Mouse (Mus musculus): ENCODE data around the gene Disp3. TPM values are rescaled to one million over a fixed set of nuclear protein-coding genes. Genes with fewer than 3 reads are reported as not detected.

Disp3 gene
- polyA plus RNA-seq, 1 experiment from 2014 or later = 0.60 TPM

GRCm38 (mm10) chr4:148198721-148199120, 89.0 kb downstream of the Disp3 start:
- H3K27me3 ChIP-seq (ENCODE audit: low read depth, poor library complexity, severe bottlenecking) = peaks cover 56% of the 10 kb centered on the region
- no peaks in the 10 kb centered on the region for H3K9me3 ChIP-seq (replicated peaks)
- H3K4me3 ChIP-seq = no peak overlapping the region
- WGBS = 52% methylated on average over 10 of the region's 10 CpGs
- no peaks in the 10 kb centered on the region for H3K36me3 ChIP-seq
- H3K27ac ChIP-seq = no peak overlapping the region
- peaks cover 11% of the 10 kb centered on the region; the same call in 1 of the 2 replicates for H3K4me1 ChIP-seq
- DNase-seq (ENCODE audit: low spot score) = no peak

DNA sequence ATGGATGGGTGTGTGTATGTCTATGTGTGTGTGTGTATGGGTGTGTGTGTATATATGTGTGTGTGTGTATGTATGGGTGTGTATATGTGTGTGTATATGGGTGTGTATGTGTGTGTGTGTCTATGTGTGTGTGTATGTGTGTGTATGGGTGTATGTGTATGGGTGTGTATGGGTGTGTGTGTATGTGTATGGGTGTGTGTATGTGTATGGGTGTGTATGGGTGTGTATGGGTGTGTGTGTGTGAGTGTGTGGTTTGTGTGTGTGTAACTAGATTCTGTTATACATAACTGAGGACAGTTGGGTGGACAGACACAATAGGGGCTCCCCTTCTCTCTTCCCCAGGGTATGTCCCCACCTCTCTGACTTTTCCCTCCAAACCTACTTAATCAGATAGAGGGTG, 93.4 kb downstream of the Disp3 start:
- Histone ChIP-seq H3K9me3 (replicated peaks) (no peaks in the 10 kb centered on the region), H3K36me3 (no peaks in the 10 kb centered on the region), H3K4me3 (no peak overlapping the region), H3K4me1 (peaks cover 16% of the 10 kb centered on the region; the same call in 1 of the 2 replicates), H3K27ac (no peak overlapping the region), H3K27me3 (ENCODE audit: low read depth, poor library complexity, severe bottlenecking) (peaks cover 52% of the 10 kb centered on the region)
- no peak for DNase-seq (ENCODE audit: low spot score)

- Histone ChIP-seq H3K4me3 (no peak overlapping the region), H3K36me3 (no peaks in the 10 kb centered on the region), H3K27me3 (ENCODE audit: low read depth, poor library complexity, severe bottlenecking) (peaks cover 36% of the 10 kb centered on the region; the same call in 1 of the 2 replicates), H3K9me3 (replicated peaks) (no peaks in the 10 kb centered on the region), H3K4me1 (peaks cover 12% of the 10 kb centered on the region; the same call in 1 of the 2 replicates), H3K27ac (no peak overlapping the region)
- WGBS = 33% methylated on average over 11 of the region's 11 CpGs
- no peak for DNase-seq (ENCODE audit: low spot score)
These were observed 95.0 kb downstream of the Disp3 start for GRCm38 (mm10) chr4:148192707-148193245.

Other genes starting within 250 kb of the Disp3 start
- gene Clcn6, start 249.1 kb downstream of the Disp3 start, polyA plus RNA-seq (2016; fragmentation: Nextera tagmentation; extraction: Ambion mirVana) = 6.3 and 9.1 TPM in 2 replicates
- 23.3 and 25.8 TPM in 2 replicates for gene Mthfr, start 248.9 kb downstream of the Disp3 start, polyA plus RNA-seq (2016; fragmentation: Nextera tagmentation; extraction: Ambion mirVana)
- gene Agtrap, start 199.9 kb downstream of the Disp3 start, polyA plus RNA-seq (2016; fragmentation: Nextera tagmentation; extraction: Ambion mirVana) = 13.1 and 14.1 TPM in 2 replicates
- gene Mad2l2, start 157.6 kb downstream of the Disp3 start, polyA plus RNA-seq (2016; fragmentation: Nextera tagmentation; extraction: Ambion mirVana) = 71.7 and 93.8 TPM in 2 replicates
- gene Draxin, start 157.3 kb downstream of the Disp3 start, polyA plus RNA-seq (2016; fragmentation: Nextera tagmentation; extraction: Ambion mirVana) = 0.78 and 1.3 TPM in 2 replicates
- 9.0 and 11.1 TPM in 2 replicates for gene Fbxo6, start 135.8 kb downstream of the Disp3 start, polyA plus RNA-seq (2016; fragmentation: Nextera tagmentation; extraction: Ambion mirVana)
- 4.4 and 9.7 TPM in 2 replicates for gene Fbxo44, start 127.5 kb downstream of the Disp3 start, polyA plus RNA-seq (2016; fragmentation: Nextera tagmentation; extraction: Ambion mirVana)
- gene Fbxo2, start 127.3 kb downstream of the Disp3 start, polyA plus RNA-seq (2016; fragmentation: Nextera tagmentation; extraction: Ambion mirVana) = 0.49 and 0.65 TPM in 2 replicates
- 25.9 and 26.4 TPM in 2 replicates for gene Ubiad1, start 156.8 kb upstream of the Disp3 start, polyA plus RNA-seq (2016; fragmentation: Nextera tagmentation; extraction: Ambion mirVana)
- 20.6 and 22.3 TPM in 2 replicates for gene Mtor, start 160.6 kb upstream of the Disp3 start, polyA plus RNA-seq (2016; fragmentation: Nextera tagmentation; extraction: Ambion mirVana)
- gene Angptl7, start 212.5 kb upstream of the Disp3 start, polyA plus RNA-seq (2016; fragmentation: Nextera tagmentation; extraction: Ambion mirVana) = 0.23 and 0.56 TPM in 2 replicates